Mouse (Mus musculus) mouse embryonic stem cell (cell line): ENCODE measurements around the gene Svep1.

Experiments used
- in situ Hi-C, 2 experiments: fragments of 300-500 bp; cut with MboI; formaldehyde crosslinking; loops; 1 replicate in 1 of 2; 3 replicates in 1 of 2; pipeline ENCODE4 v1.14.3; 2019 to 2020; ENCODE audit warnings: low sequenced_read_pairs in 2 of 2, low pct_unique_long_range_greater_than_20kb in 1 of 2, mixed read lengths in 1 of 2; ENCODE audit not compliant: unreplicated experiment in 1 of 2

The Svep1 gene

DNA sequence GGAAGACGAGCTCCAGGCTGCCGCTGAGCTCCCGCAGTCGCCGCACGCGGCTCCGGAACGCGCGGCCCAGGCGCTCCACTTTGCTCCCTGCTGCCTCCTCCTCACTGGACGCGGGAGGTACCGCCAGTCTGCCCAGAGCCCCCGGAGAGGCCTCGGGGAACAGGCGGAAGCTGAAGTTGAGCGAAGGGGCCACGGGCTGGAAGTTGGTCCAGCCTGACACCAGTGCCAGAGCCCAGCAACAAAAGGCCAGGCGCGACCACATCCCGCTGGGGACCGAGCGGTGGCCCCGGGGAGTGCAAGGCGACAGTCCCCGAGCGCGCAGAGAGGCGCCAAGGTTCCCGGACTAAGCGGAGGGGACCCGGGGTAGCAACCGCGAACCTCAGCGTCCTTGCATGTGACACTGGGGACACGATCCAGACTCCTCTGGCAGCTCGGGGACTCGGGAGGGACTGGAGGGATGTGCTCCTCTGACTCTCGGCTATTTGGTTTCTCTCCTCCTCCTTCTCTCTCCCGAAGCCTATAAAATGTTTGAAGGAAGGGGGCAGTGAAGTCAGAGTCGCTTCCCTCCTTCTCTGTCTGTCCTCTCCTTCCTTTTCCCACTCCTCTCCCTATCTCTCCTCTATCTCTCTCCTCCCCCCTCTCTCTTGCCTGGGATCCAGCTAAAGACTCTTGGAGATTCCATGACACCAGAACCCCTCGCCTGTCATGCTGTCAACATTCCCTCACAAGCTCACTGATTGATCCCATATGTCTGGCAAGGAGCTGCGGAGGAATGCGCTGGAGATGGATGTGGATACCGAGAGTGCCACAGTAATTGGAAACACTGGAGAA lies at the start of gene Svep1:
Gene Svep1 (minus strand): TSS at position 745 of the 831 bp plus-strand sequence.
- in situ Hi-C loops = no loop called here

DNA sequence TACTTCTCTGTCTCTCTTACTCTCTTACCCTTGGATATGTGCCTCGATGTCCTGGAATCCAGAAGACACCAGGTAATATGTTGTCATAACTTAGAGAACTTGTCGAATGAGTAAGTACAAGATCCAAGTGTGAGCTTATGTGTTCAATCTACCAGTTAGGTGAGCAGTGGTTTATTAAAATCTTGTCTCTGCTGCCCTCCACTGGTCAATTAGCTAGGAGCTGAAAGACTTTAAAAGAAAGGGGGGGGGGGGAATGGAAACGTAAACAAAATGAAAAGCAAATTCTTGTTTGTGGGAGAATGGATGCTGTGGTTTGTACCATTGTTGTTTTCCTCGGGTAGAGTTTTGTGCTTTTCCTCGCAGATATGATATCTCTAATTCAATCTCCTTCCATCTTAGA lies 46.8 kb upstream of the Svep1 start:
- in situ Hi-C loops = loop anchor here in 1 of 2 experiments (10.0 kb wide), 2 partner anchors 169 to 349 kb away; no protein-coding TSS in a partner anchor

GRCm38 (mm10) chr4:58252381-58252780 lies 45.7 kb upstream of the Svep1 start:
- in situ Hi-C loops = loop anchor here in 1 of 2 experiments (10.0 kb wide), 2 partner anchors 168 to 348 kb away; no protein-coding TSS in a partner anchor

- in situ Hi-C loops = no loop called here
Measured at GRCm38 (mm10) chr4:58245544-58245943, 38.9 kb upstream of the Svep1 start.

DNA sequence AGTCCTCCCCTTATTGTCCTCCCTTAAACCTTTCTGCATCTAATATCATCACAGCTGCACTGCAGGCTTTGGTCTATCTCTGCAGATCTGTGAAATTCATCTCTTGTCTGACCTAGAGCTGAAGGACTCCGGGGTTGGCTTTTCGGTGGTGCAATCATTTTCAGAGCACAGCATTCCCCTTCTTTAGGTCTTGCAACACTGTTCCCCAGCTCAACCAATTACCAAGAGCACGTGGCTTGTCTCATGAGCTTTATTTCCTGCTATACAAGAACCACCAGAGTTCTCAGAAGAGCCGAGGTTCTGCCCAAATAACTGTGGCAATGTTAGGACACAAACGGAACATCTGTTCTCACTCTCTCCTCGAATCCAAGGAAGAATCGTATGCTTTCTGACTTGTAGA lies 33.8 kb upstream of the Svep1 start:
- in situ Hi-C loops = no loop called here

DNA sequence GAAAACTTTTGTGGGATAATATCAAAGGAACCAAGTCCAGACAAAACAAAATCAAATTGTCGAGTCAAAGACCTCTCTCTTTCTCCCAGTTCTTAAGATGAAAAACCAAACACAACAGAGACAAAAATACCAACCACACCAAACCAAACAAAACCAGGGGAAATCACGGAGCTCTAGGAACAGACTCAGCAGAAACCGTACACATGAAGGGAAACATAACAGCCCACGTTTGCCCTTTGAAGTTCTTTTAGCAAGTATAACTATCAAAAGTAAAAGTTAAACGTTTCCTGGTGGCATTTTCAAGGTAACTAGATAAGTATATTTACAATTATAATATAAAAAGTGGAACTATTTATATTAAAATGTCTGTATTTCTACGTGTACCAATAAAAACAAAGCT lies 29.2 kb upstream of the Svep1 start:
- in situ Hi-C loops = no loop called here

- in situ Hi-C loops = no loop called here
Measured at GRCm38 (mm10) chr4:58223499-58223898, 16.8 kb upstream of the Svep1 start.

DNA sequence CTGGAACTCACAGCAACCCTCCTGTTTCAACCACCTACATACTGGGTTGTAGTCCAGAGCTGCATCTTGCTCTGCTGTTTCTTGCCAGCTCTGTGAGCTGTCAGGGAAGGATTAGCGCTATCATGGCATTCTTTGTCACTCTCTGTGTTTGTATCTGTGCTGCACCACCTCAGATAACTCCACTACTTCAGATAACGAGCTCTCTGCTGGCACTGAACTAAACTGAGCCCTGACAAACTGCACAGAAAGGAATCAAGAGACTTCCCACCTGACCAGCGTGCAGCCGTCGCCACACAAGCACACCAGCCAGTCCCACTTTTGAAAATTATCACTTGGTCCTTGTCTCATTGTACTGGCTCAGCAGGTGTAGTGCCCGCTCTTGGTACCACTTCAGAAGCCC lies 4.7 kb upstream of the Svep1 start:
- in situ Hi-C loops = no loop called here

DNA sequence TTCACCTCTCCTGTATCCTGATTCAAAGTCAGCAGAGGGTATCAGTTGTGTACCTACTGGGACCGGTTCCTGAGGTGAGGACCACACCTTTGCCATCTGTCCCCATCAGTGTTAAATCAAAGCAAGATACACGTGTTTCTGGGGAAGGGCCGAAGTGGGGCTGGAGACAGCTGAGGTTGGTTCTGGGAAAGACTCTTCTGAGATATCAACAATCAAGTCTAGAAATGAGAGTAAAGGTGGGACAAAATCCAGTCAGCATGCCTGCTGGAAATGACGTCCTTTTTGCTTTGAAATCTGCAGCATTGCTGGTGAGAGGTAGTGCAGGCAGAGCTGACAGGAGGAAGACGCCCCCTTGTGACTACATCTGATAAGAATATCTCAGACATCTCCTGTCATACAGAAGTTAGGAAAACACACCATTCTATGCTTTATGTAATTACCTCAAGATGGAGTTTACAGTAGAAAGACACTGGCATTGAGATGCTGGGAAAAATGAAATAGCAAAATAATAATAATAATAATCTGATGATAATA lies 4.0 kb upstream of the Svep1 start:
- in situ Hi-C loops = no loop called here

- in situ Hi-C loops = no loop called here
Measured at GRCm38 (mm10) chr4:58205750-58206114, 927 bp downstream of the Svep1 start.

GRCm38 (mm10) chr4:58201703-58202102 lies 5.0 kb downstream of the Svep1 start:
- in situ Hi-C loops = no loop called here

DNA sequence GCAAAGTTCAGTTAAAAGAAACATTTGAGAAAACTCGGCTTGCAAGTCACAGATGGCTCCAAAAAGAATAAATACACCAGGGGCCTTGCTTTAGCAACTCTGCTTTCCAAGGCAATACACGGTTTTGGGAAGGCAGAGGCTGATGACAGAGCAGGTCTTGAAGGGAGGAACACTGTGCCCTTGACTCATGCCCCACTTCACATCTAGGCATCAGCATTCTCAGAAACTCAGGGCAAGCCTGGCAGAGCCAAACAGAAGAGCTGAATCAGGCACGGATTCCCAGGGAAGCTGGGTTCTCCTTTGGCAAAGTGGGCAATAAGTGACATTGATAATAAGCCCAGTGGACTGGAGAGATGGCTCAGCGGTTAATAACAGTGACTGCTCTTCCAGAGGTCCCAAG lies 5.8 kb downstream of the Svep1 start:
- in situ Hi-C loops = no loop called here

DNA sequence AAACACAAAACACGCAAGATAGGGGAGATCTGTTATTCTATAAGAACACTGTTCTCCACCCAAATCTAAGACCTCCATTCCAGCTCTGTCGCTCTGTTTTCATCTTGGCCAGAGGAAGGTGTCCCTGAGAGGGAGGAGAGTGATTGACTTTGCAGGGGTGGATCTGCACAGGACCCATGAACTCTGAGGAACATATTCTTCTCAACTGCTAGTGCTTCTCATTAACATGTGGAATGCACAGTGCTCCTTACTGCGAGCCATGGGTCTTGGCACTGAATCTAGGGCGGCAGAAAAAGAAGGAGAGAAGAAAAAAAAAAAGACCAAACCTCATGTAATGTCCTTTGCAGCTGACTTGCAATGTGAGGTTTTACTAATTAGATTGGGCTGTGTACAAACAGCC lies 9.4 kb downstream of the Svep1 start:
- in situ Hi-C loops = no loop called here

- in situ Hi-C loops = no loop called here
Measured at GRCm38 (mm10) chr4:58196795-58197194, 9.9 kb downstream of the Svep1 start.

DNA sequence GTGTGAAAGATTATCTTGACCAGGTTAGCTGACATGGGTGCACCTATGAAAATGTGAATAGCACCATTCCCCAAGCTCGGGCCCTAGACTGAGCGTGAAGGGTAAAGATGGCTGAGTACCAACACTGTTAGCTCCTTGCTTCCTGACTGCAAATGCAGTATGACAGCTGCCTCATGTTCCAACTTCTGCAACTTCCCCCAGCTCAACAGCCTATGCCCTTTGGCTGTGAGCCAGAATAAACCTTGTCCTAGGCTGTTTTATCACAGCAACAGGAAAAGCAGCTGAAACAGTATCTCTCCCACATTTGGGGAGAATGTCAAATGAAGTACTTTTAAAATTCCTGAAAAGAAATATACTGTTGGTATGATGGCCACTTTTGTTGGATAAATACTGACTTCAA lies 10.7 kb downstream of the Svep1 start:
- in situ Hi-C loops = no loop called here

GRCm38 (mm10) chr4:58189281-58189680 lies 17.4 kb downstream of the Svep1 start:
- in situ Hi-C loops = no loop called here

DNA sequence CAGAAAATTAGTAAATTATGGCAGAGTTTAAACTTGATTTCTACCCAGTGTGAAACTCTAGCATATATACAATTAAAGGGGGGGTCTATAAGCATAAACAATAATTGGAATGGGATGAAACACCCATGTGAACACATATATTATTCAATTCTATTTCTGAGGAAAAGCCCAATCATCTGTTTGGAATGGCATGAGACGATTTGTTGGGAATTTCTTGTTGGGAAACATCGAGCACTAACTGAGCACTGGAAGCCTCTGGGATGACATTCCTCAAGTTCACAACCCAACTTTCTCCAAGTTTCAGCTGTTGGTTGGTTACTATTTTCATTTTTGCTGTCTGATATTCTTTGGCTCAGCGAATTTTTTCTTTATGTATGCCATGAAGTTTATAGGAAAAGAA lies 21.3 kb downstream of the Svep1 start:
- in situ Hi-C loops = no loop called here

DNA sequence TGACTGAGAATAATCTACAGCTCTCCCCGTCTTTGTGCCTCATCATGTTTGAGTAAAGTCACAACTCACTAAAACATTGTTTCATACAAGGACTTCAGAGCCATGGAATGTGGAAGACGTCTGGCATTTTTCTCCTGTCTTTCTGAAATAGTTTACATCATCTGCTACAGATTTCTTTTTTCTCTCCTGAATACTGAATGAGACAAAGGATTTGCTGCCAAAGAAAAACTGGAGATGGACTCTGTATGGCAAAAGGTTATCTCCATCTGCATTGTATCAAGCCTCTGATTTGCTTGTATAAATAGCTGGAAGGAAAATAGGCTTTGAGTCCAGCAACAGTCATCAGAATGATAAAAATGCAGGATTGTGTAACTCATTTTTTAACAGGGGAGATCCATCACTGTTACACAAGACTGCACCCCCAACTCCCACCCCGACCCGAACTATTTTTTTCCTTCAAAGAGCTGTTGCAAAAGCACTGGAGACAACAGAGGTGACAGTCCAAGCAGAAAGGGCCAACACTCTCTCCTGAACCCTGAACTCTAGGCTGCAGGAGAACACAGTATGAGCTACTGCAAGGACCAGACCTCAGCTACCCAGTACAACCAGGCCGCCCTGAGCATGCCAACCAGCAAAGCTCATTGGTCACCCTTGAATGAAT lies 21.8 kb downstream of the Svep1 start:
- in situ Hi-C loops = no loop called here

GRCm38 (mm10) chr4:58183897-58184296 lies 22.8 kb downstream of the Svep1 start:
- in situ Hi-C loops = no loop called here

- in situ Hi-C loops = no loop called here
Measured at GRCm38 (mm10) chr4:58178489-58178888, 28.2 kb downstream of the Svep1 start.
